Mouse (Mus musculus): ENCODE results near the gene Drg1. TPM values are rescaled to one million over a fixed set of nuclear protein-coding genes. Genes with fewer than 3 reads are reported as not detected.

Drg1 gene
- polyA plus RNA-seq, 1 experiment from 2014 or later, result 215 TPM

Other genes with a start within 250 kb of the Drg1 start
- gene Sfi1, start 73.0 kb downstream of the Drg1 start, polyA plus RNA-seq (2015; fragmentation: Nextera tagmentation; extraction: Ambion mirVana), result 15.5 and 20.6 TPM in 2 replicates
- gene Eif4enif1, start 64.0 kb downstream of the Drg1 start, polyA plus RNA-seq (2015; fragmentation: Nextera tagmentation; extraction: Ambion mirVana), result 63.7 and 66.0 TPM in 2 replicates
- gene Patz1, start 22.5 kb upstream of the Drg1 start, polyA plus RNA-seq (2015; fragmentation: Nextera tagmentation; extraction: Ambion mirVana), result 60.9 and 63.2 TPM in 2 replicates
- 26.5 and 26.6 TPM in 2 replicates for gene Pik3ip1, start 64.0 kb upstream of the Drg1 start, polyA plus RNA-seq (2015; fragmentation: Nextera tagmentation; extraction: Ambion mirVana)
- 173 and 193 TPM in 2 replicates for gene Limk2, start 142.8 kb upstream of the Drg1 start, polyA plus RNA-seq (2015; fragmentation: Nextera tagmentation; extraction: Ambion mirVana)
- 47.2 and 48.2 TPM in 2 replicates for gene Rnf185, start 185.9 kb upstream of the Drg1 start, polyA plus RNA-seq (2015; fragmentation: Nextera tagmentation; extraction: Ambion mirVana)
- gene Pla2g3, start 221.9 kb upstream of the Drg1 start, polyA plus RNA-seq (2015; fragmentation: Nextera tagmentation; extraction: Ambion mirVana), result 1.3 TPM in 2 replicates
- gene Inpp5j, start 238.4 kb upstream of the Drg1 start, polyA plus RNA-seq (2015; fragmentation: Nextera tagmentation; extraction: Ambion mirVana), result 7.5 and 7.9 TPM in 2 replicates
- gene Selenom, start 248.3 kb upstream of the Drg1 start, polyA plus RNA-seq (2015; fragmentation: Nextera tagmentation; extraction: Ambion mirVana), result 72.7 and 75.6 TPM in 2 replicates

Data from midbrain, embryonic 15.5 days (tissue).